Mouse (Mus musculus) ES-Bruce4 (cell line): ENCODE measurements at regions not wholly inside any gene's neighbourhood (a gene's known extent, or its start where the extent isn't known, plus 50 kb on each side); places are given as distances from the start of the nearest gene placed in this dataset.

ENCODE experiments used
- H3K27ac ChIP-seq: 2 replicates; pipeline ENCODE4 v1.5.1; 2012; ENCODE audit warnings: low read length, inconsistent platforms; ENCODE audit not compliant: insufficient read depth
- H3K27me3 ChIP-seq: 2 replicates; pipeline ENCODE4 v1.6.1; 2012; ENCODE audit warnings: mild to moderate bottlenecking, low read length, inconsistent platforms; ENCODE audit not compliant: control insufficient read depth, poor library complexity, insufficient read depth, severe bottlenecking
- H3K36me3 ChIP-seq: 2 replicates; pipeline ENCODE4 v1.6.1; 2012; ENCODE audit warnings: inconsistent platforms, mild to moderate bottlenecking, low read length, moderate library complexity; ENCODE audit not compliant: control insufficient read depth, poor library complexity, insufficient read depth, severe bottlenecking
- H3K4me1 ChIP-seq: one replicate; pipeline ENCODE4 v1.8.1; 2011; ENCODE audit warnings: low read length; ENCODE audit not compliant: control insufficient read depth, insufficient read depth
- H3K4me3 ChIP-seq: 2 replicates; pipeline ENCODE4 v1.5.1; 2011; ENCODE audit warnings: low read depth, mild to moderate bottlenecking, low read length
- H3K9ac ChIP-seq: 2 replicates; pipeline ENCODE4 v1.6.1; 2012; ENCODE audit warnings: low read depth, mild to moderate bottlenecking, inconsistent platforms; ENCODE audit not compliant: poor library complexity, severe bottlenecking
- H3K9me3 ChIP-seq: replicated peaks from 2 replicates; pipeline ENCODE4 v1.6.1; 2012; ENCODE audit warnings: mild to moderate bottlenecking, low read length, inconsistent platforms; ENCODE audit not compliant: control insufficient read depth, poor library complexity, insufficient read depth, severe bottlenecking
- CTCF ChIP-seq: IDR thresholded peaks from one replicate; pipeline ENCODE4 v1.8.1; 2011; ENCODE audit warnings: low read depth, low read length
- EP300 ChIP-seq: IDR thresholded peaks from 2 replicates; pipeline ENCODE4 v1.6.1; 2011; ENCODE audit warnings: low read depth, low read length; ENCODE audit not compliant: insufficient read depth
- POLR2A ChIP-seq: IDR thresholded peaks from one replicate; pipeline ENCODE4 v1.8.1; 2011; ENCODE audit warnings: low read length; ENCODE audit not compliant: insufficient read depth

DNA sequence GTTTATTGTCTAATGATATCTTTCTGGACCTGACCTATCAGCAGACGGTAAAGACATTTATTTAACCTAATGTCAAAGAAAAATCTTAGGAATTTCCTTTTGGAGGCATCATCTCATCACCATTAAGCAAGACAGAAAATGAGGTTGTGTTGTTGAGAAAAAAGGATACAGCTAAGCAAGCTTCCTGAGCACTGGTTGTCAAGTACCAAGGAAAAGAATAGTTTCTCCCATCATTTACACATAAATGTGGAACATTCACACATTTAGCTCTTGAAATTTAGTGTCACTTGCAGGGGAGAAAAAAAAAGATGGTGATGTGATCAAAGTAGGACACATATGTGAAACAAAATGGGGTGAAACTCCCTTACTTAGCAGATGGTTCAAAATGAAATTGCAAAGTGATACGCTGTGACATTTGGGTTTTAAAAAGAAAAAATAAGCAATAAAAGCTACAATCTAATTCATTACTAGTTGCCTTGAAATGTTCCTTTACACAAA is 157.7 kb upstream of the 1700009N14Rik start:
- TF ChIP-seq EP300 (no peak), CTCF (no peak), POLR2A (no peak)
- no peaks in the 10 kb centered on the region for H3K4me1 ChIP-seq
- H3K4me3 ChIP-seq, result no peak overlapping the region
- H3K27ac ChIP-seq, result no peak overlapping the region
- H3K36me3 ChIP-seq, result no peaks in the 10 kb centered on the region
- no peaks in the 10 kb centered on the region for H3K27me3 ChIP-seq
- no peaks in the 10 kb centered on the region for H3K9me3 ChIP-seq
- H3K9ac ChIP-seq, result no peak overlapping the region

DNA sequence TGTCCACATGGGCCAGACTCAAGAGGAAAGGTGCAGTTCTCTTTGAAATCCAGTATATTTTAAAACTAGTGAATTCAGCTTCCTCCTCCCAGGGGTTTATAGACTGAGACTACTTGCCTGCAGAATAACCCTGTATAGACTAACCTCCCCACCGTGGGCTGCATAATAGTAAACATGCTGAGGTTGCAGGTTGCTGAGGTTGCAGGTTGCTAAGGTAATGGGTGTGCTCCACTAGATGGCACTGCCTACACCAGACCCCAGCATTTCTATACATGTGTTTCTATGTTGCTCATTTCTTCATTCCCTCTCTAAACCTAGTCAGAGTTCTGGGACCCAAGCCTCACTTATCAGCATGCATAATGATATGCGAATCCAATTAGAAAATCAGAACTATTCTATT is 140.0 kb upstream of the 1700009N14Rik start:
- H3K4me3 ChIP-seq, result no peak overlapping the region
- no peaks in the 10 kb centered on the region for H3K27me3 ChIP-seq
- H3K4me1 ChIP-seq, result no peaks in the 10 kb centered on the region
- peak; percentile 35 for TF ChIP-seq CTCF
- no peak for TF ChIP-seq EP300
- no peak overlapping the region for H3K27ac ChIP-seq
- no peaks in the 10 kb centered on the region for H3K9me3 ChIP-seq
- H3K9ac ChIP-seq, result no peak overlapping the region
- H3K36me3 ChIP-seq, result no peaks in the 10 kb centered on the region

DNA sequence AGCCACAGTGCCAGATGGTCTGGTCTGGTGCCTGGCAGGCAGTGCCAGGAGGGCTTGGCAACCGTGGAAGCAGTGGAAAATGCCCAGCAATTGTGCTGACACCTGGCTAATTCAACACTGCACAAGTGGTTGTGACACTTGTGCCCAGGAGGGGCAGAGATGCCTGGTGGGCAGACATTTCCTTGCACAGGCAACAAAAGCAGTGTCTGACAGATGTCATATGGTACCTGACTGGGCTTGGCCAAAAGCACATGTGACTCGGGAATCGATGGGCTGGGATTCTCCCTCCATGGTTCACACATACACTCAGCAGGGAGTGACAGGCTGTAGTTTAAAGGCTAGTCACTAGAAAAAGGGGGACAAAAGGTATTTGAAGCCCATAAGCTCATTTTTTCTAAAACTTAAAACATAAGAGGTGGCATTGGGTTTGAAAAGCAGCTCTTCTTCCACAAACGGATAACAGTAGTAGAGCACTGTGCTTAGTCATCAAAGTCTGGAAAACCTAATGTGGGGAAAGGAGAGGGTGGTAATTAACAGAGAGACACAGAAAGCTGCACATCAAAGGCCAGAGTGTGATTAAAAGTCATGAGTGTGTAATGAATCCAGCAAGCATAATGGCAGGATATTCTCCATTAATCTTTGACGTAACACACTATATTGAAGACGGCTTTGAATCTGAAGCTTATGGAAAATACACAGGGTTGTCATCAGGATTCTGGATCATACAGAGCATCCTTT is 105.5 kb upstream of the 1700009N14Rik start:
- H3K27ac ChIP-seq, result no peak overlapping the region
- no peak overlapping the region for H3K4me3 ChIP-seq
- no peaks in the 10 kb centered on the region for H3K4me1 ChIP-seq
- no peaks in the 10 kb centered on the region for H3K27me3 ChIP-seq
- TF ChIP-seq POLR2A, result no peak
- no peak for TF ChIP-seq EP300
- TF ChIP-seq CTCF, result no peak
- H3K9ac ChIP-seq, result no peak overlapping the region
- H3K9me3 ChIP-seq, result no peaks in the 10 kb centered on the region
- no peaks in the 10 kb centered on the region for H3K36me3 ChIP-seq

DNA sequence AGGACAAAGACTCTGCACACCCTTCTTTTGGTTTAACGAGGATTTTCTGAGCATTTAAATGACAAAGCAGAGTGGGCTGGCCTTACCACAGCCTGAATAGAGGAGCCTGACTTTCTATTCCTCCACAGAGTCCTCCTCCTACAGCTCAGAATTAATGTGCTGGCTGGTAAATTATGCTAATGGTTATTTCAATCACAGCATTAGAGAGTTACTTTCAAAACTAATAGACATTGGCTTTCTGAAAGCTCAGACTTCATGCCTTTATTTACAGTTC is 105.0 kb upstream of the 1700009N14Rik start:
- no peaks in the 10 kb centered on the region for H3K9me3 ChIP-seq
- H3K36me3 ChIP-seq, result no peaks in the 10 kb centered on the region
- TF ChIP-seq EP300, result no peak
- TF ChIP-seq CTCF, result no peak
- no peak for TF ChIP-seq POLR2A
- no peaks in the 10 kb centered on the region for H3K4me1 ChIP-seq
- H3K9ac ChIP-seq, result no peak overlapping the region
- no peak overlapping the region for H3K4me3 ChIP-seq
- H3K27ac ChIP-seq, result no peak overlapping the region
- no peaks in the 10 kb centered on the region for H3K27me3 ChIP-seq

DNA sequence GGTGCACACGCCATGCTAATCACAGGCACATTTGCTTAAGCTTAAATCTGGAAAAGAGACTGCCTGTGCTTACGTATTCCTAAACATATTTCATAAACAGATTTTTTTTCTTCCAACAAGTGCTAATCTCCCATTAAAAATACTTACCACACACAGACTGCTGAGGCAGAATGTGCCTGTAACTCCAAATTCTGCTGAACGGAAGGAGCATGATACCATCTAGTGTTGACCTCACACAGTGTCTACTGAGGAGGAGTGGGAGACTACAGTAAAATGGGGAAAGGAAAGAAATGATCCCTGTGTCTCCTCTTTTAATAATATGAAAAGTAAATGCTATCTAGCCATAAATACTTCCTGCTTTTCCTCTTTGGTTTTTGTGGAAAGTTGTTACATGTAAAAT is 81.9 kb upstream of the 1700009N14Rik start:
- no peak overlapping the region for H3K27ac ChIP-seq
- H3K4me3 ChIP-seq, result no peak overlapping the region
- no peaks in the 10 kb centered on the region for H3K36me3 ChIP-seq
- no peaks in the 10 kb centered on the region for H3K4me1 ChIP-seq
- no peaks in the 10 kb centered on the region for H3K9me3 ChIP-seq
- H3K9ac ChIP-seq, result no peak overlapping the region
- no peak for TF ChIP-seq CTCF
- no peak for TF ChIP-seq POLR2A
- TF ChIP-seq EP300, result no peak
- no peaks in the 10 kb centered on the region for H3K27me3 ChIP-seq

DNA sequence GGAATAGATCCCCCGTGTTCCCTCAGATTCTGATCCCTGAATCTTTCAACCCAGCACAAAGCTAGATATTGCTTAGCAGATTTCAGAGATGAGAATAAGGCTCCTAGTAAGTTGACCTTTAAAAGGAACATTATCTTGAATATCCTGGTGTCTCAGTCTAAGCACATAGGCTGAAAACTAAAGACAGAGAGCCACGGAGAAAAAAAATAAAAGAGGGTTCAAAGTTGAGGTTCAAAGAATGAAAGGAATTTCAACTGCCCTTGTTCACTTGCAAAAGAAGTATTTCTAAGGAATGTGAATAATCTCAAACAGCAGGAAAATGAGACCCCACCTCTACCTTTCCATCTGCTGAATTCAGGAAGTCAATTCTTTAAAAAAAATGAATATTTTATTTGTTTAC is 69.3 kb upstream of the 1700009N14Rik start:
- Histone ChIP-seq H3K4me1 (no peaks in the 10 kb centered on the region), H3K4me3 (no peak overlapping the region), H3K27ac (no peak overlapping the region), H3K9ac (no peak overlapping the region), H3K9me3 (peaks cover 6% of the 10 kb centered on the region), H3K27me3 (no peaks in the 10 kb centered on the region), H3K36me3 (no peaks in the 10 kb centered on the region)
- no peak for TF ChIP-seq CTCF
- no peak for TF ChIP-seq EP300
- no peak for TF ChIP-seq POLR2A
